8 mouse cellular contexts compared by ENCODE assay signal in the genomic region with DNA sequence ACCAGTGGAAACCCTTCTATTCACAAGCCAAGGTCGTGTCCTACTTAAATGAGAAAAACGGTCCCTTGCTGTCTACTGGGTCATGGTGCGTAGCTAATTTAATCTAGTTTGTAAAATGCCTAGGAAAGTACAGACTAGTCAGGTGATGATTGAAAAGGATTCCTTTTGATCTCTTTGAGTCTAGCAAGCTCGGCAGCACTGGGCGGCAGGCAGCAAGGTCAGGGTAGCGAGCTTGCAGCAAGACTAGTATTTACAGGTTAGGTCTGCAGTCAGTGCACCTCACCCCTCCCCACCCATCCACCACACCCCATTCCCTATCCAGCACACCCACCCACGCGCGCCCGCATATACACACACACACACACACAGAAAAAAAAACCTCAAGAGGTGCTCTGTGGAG. TPM values are rescaled to one million over a fixed set of nuclear protein-coding genes. Genes with fewer than 3 reads are reported as not detected.
DNase-seq lines count a peak whose midpoint lies in the region; ATAC-seq and TF ChIP-seq lines count a peak whose summit lies in the region.

No protein-coding gene starts in this region.

- H3K4me2 ChIP-seq in heart, embryonic 16.5 days (ENCODE audit: low read depth, low read length) = peak overlapping the region; percentile 99
- peak overlapping the region; percentile 97 for H3K4me2 ChIP-seq in intestine, embryonic 14.5 days (ENCODE audit: low read length)
- H3K4me2 ChIP-seq in liver, embryonic 14.5 days (ENCODE audit: low read depth) = peak overlapping the region; percentile 95

- peak overlapping the region; percentile 59 for H3K4me3 ChIP-seq in heart, embryonic 16.5 days (ENCODE audit: low read length)
- no peak overlapping the region for H3K4me3 ChIP-seq in intestine, embryonic 14.5 days (ENCODE audit: low read depth, low read length)
- H3K4me3 ChIP-seq in liver, embryonic 14.5 days (ENCODE audit: insufficient read depth in 1 of 2, low read depth in 2 of 2, low read length in 2 of 2) = no peak overlapping the region

- TF ChIP-seq CTCF in liver, embryonic 14.5 days (IDR thresholded peaks at IDR 0.05; ENCODE audit: low read depth) = no peak

- H3K9ac ChIP-seq in heart, embryonic 16.5 days (ENCODE audit: low read length) = peak overlapping the region; percentile 71
- no peak overlapping the region for H3K9ac ChIP-seq in intestine, embryonic 14.5 days (ENCODE audit: low read length)
- H3K9ac ChIP-seq in liver, embryonic 14.5 days (replicated peaks) = peak overlapping the region; percentile 59

- TF ChIP-seq EP300 in liver, embryonic 14.5 days (IDR thresholded peaks at IDR 0.05; ENCODE audit: low read depth) = no peak

- ATAC-seq in heart, embryonic 16.5 days (replicated peaks; ENCODE audit: extremely low read depth, insufficient read depth, low FRiP score) = no peak
- no peak for ATAC-seq in intestine, embryonic 14.5 days (replicated peaks; ENCODE audit: low FRiP score, low TSS enrichment, low read depth)
- ATAC-seq in liver, embryonic 14.5 days (ENCODE audit: insufficient read depth) = no peak

- no peaks in the 10 kb centered on the region; the same call in 1 of the 2 replicates for H3K9me3 ChIP-seq in heart, embryonic 16.5 days (replicated peaks; ENCODE audit: control insufficient read depth, low read length)
- 0 out of 2 replicates have a peak, but pooled peaks cover 2% of the 10 kb centered on the region for H3K9me3 ChIP-seq in intestine, embryonic 14.5 days (ENCODE audit: control insufficient read depth, low read length)
- H3K9me3 ChIP-seq in liver, embryonic 14.5 days (ENCODE audit: control insufficient read depth, low read length) = no peaks in the 10 kb centered on the region

- no peak for DNase-seq in heart, adult 8-10 months (ENCODE audit: low spot score)
- DNase-seq in R1 (ENCODE audit: low read depth, low spot score) = peak; percentile 24
- no peak for DNase-seq in intestine, embryonic 14.5 days (ENCODE audit: low spot score)
- no peak for DNase-seq in liver, embryonic 14.5 days (ENCODE audit: low read depth in 3 of 3, low spot score in 3 of 3)
- DNase-seq in embryo, embryonic 11 days = no peak
- no peak for DNase-seq in cerebellum, adult 11 months
- DNase-seq in ovary, postnatal 14 days (ENCODE audit: low spot score) = no peak

- peaks cover 21% of the 10 kb centered on the region for H3K4me1 ChIP-seq in heart, embryonic 16.5 days (ENCODE audit: control insufficient read depth, insufficient read depth, low read length)
- H3K4me1 ChIP-seq in intestine, embryonic 14.5 days (replicated peaks; ENCODE audit: control insufficient read depth, insufficient read depth, low read length) = peaks cover 13% of the 10 kb centered on the region; the same call in 1 of the 2 replicates
- H3K4me1 ChIP-seq in liver, embryonic 14.5 days (replicated peaks; ENCODE audit: control insufficient read depth in 2 of 2, insufficient read depth in 2 of 2, low read length in 1 of 2) = peaks cover 17 to 35% of the 10 kb centered on the region in 2 experiments

- no peaks in the 10 kb centered on the region for H3K36me3 ChIP-seq in heart, embryonic 16.5 days (ENCODE audit: control insufficient read depth, insufficient read depth)
- no peaks in the 10 kb centered on the region for H3K36me3 ChIP-seq in intestine, embryonic 14.5 days (ENCODE audit: control insufficient read depth, insufficient read depth, low read length)
- H3K36me3 ChIP-seq in liver, embryonic 14.5 days (replicated peaks; ENCODE audit: control insufficient read depth, insufficient read depth, low read depth) = no peaks in the 10 kb centered on the region

- 59% methylated on average over 10 of the region's 10 CpGs for WGBS in heart, embryonic 16.5 days
- WGBS in intestine, embryonic 14.5 days = 72% methylated on average over 10 of the region's 10 CpGs
- 66% methylated on average over 10 of the region's 10 CpGs for WGBS in liver, embryonic 14.5 days (ENCODE audit: insufficient replicate concordance)

- H3K27me3 ChIP-seq in heart, embryonic 16.5 days (ENCODE audit: control insufficient read depth, insufficient read depth, low read length) = no peaks in the 10 kb centered on the region
- H3K27me3 ChIP-seq in intestine, embryonic 14.5 days (replicated peaks; ENCODE audit: control insufficient read depth, insufficient read depth, low read length) = no peaks in the 10 kb centered on the region
- H3K27me3 ChIP-seq in liver, embryonic 14.5 days (ENCODE audit: control insufficient read depth, insufficient read depth, low read length) = no peaks in the 10 kb centered on the region

- peak overlapping the region; percentile 74 for H3K27ac ChIP-seq in heart, embryonic 16.5 days (ENCODE audit: low read length)
- no peak overlapping the region for H3K27ac ChIP-seq in intestine, embryonic 14.5 days (ENCODE audit: low read depth)
- no peak overlapping the region for H3K27ac ChIP-seq in liver, embryonic 14.5 days

RNA-seq across cellular contexts. Expression of a gene that starts 31.1 kb away (rescaled TPM):
- polyA plus RNA-seq in heart, embryonic 16.5 days (2015; fragmentation: Nextera tagmentation; extraction: Ambion mirVana) = 12.4 and 12.7 TPM in 2 replicates
- total RNA-seq in heart, adult 8-10 months (2022) = 10 to 100 TPM in 3 of 4 experiments, 1 to 10 TPM in 1; 8.8 to 12.8 (median 11.6) TPM
- polyA plus RNA-seq in intestine, embryonic 14.5 days (2014; fragmentation: Nextera tagmentation; extraction: Ambion mirVana) = 10.9 and 15.6 TPM in 2 replicates
- 3.9 and 5.1 TPM in 2 replicates for polyA plus RNA-seq in liver, embryonic 14.5 days (2012; rRNA removed)
- polyA plus RNA-seq in liver, embryonic 14.5 days (2014; fragmentation: Nextera tagmentation; extraction: Ambion mirVana) = 7.6 and 8.3 TPM in 2 replicates

RNA-seq across cellular contexts. Expression of a gene that starts 34.7 kb away (rescaled TPM):
- 1.4 TPM in 1 of 2 replicates, not detected in the other for polyA plus RNA-seq in heart, embryonic 16.5 days (2015; fragmentation: Nextera tagmentation; extraction: Ambion mirVana)
- 1 to 10 TPM; 3.2 to 7.7 (median 7.3) TPM for total RNA-seq in heart, adult 8-10 months (2022)
- 2.2 TPM in 1 of 2 replicates, not detected in the other for polyA plus RNA-seq in intestine, embryonic 14.5 days (2014; fragmentation: Nextera tagmentation; extraction: Ambion mirVana)
- polyA plus RNA-seq in liver, embryonic 14.5 days (2012; rRNA removed) = not detected in 2 replicates
- 1.0 TPM in 1 of 2 replicates, not detected in the other for polyA plus RNA-seq in liver, embryonic 14.5 days (2014; fragmentation: Nextera tagmentation; extraction: Ambion mirVana)
